Mouse (Mus musculus): ENCODE data around the gene Gm10337.

DNA sequence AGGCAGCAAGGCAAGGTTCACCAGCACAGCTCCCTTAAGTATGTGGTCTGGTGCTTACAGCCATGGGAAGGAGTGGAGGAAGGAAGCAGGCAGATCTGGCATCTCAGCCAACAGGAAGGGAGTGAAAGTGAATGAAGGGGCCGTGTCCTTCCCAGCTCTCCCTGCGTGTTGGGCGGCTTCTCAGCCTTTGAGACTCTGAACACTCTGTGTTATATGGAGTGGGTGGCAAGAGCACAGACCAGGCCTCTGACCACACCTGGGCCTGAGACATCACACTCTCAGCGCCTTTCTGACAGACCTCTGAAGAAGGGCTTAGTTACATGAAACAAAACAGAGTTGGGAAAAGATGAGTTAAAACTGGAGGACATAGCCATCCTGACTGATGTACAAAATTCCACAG is 27.0 kb downstream of the Gm10337 start:
- TF ChIP-seq CTCF (IDR thresholded peaks at IDR 0.05; ENCODE audit: borderline replicate concordance, insufficient read depth, low read depth, low read length) (no peak), POLR2A (IDR thresholded peaks at IDR 0.05; ENCODE audit: borderline replicate concordance, insufficient read depth, low read length) (no peak)
